Mouse (Mus musculus) MEL (cell line): ENCODE measurements around the gene Sipa1l3.

Experiments used
- CTCF ChIP-seq, 3 experiments: IDR thresholded peaks in 2 of 3; conservative IDR thresholded peaks in 1 of 3; 2 replicates each; pipeline ENCODE4 v1.5.1; 2011 to 2012; ENCODE audit warnings: low read length in 3 of 3, low read depth in 2 of 3, mild to moderate bottlenecking in 2 of 3, improper control_type of control experiment in 1 of 3, inconsistent platforms in 1 of 3, mixed read lengths in 1 of 3, moderate library complexity in 1 of 3; ENCODE audit not compliant: control insufficient read depth in 1 of 3, insufficient read depth in 1 of 3, poor library complexity in 1 of 3, severe bottlenecking in 1 of 3
- GATA1 ChIP-seq: IDR thresholded peaks from 2 replicates; pipeline ENCODE4 v1.6.1; 2011; ENCODE audit warnings: low read depth, low read length, improper control_type of control experiment
- MAX ChIP-seq: IDR thresholded peaks from 2 replicates; pipeline ENCODE4 v1.6.1; 2011; ENCODE audit warnings: low read length, improper control_type of control experiment
- MAZ ChIP-seq: IDR thresholded peaks from 2 replicates; pipeline ENCODE4 v1.6.1; 2012; ENCODE audit warnings: low read depth, mild to moderate bottlenecking, inconsistent platforms, low read length, improper control_type of control experiment
- MEF2A ChIP-seq: IDR thresholded peaks from 2 replicates; pipeline ENCODE4 v1.6.1; 2014; ENCODE audit warnings: low read depth, mild to moderate bottlenecking, inconsistent platforms, low read length, improper control_type of control experiment; ENCODE audit not compliant: poor library complexity, insufficient replicate concordance, severe bottlenecking; ENCODE audit errors: extremely low read depth
- NRF1 ChIP-seq: IDR thresholded peaks from 2 replicates; pipeline ENCODE4 v1.6.1; 2014; ENCODE audit warnings: low read depth, mild to moderate bottlenecking, inconsistent platforms, low read length, improper control_type of control experiment, moderate library complexity; ENCODE audit not compliant: poor library complexity, insufficient read depth, severe bottlenecking
- POLR2A ChIP-seq, 2 experiments: IDR thresholded peaks; 2 replicates each; pipeline ENCODE4 v1.6.1; 2011 to 2012; ENCODE audit warnings: low read length in 2 of 2, mild to moderate bottlenecking in 2 of 2, control low read depth in 1 of 2, improper control_type of control experiment in 1 of 2, low read depth in 1 of 2, moderate library complexity in 1 of 2; ENCODE audit not compliant: control insufficient read depth in 1 of 2, insufficient read depth in 1 of 2, poor library complexity in 1 of 2
- USF2 ChIP-seq, 2 experiments: IDR thresholded peaks; 2 replicates each; pipeline ENCODE4 v1.6.1; 2011 to 2012; ENCODE audit warnings: improper control_type of control experiment in 2 of 2, low read length in 2 of 2, borderline replicate concordance in 1 of 2, inconsistent platforms in 1 of 2, low read depth in 1 of 2, mild to moderate bottlenecking in 1 of 2; ENCODE audit not compliant: insufficient read depth in 1 of 2
- ZC3H11A ChIP-seq: IDR thresholded peaks from 2 replicates; pipeline ENCODE4 v1.6.1; 2012; ENCODE audit warnings: low read depth, mild to moderate bottlenecking, inconsistent platforms, low read length, improper control_type of control experiment
- ZMIZ1 ChIP-seq: IDR thresholded peaks from 2 replicates; pipeline ENCODE4 v1.6.1; 2012; ENCODE audit warnings: low read depth, mild to moderate bottlenecking, inconsistent platforms, low read length, improper control_type of control experiment, moderate library complexity

DNA sequence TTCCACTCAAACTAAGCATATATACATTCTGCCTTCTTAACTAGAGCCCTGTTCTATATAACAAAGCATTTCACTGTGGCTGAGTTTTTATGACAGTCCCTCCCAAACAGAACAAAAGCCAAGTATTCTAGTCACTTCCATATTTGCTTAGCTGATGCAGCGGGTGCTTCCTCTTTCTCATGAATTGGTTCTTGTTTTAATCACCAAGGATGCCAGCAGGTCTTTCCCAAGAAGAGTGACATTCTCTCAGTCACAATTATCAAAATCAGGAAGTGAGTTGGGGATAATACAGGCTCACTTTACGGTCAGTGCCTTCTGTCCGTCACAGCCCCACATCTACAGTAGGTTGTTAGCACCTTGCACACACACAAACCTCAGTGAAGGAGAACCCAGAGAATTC lies 26.6 kb downstream of the Sipa1l3 start:
- no peak for TF ChIP-seq POLR2A (IDR thresholded peaks at IDR 0.05; ENCODE audit: control insufficient read depth in 1 of 2, insufficient read depth in 1 of 2, low read depth in 1 of 2, low read length in 2 of 2, poor library complexity in 1 of 2)
- TF ChIP-seq CTCF (IDR thresholded peaks at IDR 0.05 in 2 of 3, conservative IDR thresholded peaks at IDR 0.05 in 1 of 3; ENCODE audit: control insufficient read depth in 1 of 3, insufficient read depth in 1 of 3, low read depth in 2 of 3, low read length in 3 of 3, poor library complexity in 1 of 3, severe bottlenecking in 1 of 3), result no peak
- no peak for TF ChIP-seq MEF2A
- TF ChIP-seq MAZ, result no peak
- TF ChIP-seq MAX, result no peak
- no peak for TF ChIP-seq ZMIZ1
- TF ChIP-seq NRF1, result no peak
- TF ChIP-seq USF2 (IDR thresholded peaks at IDR 0.05; ENCODE audit: borderline replicate concordance in 1 of 2, insufficient read depth in 1 of 2, low read depth in 1 of 2, low read length in 2 of 2), result no peak
- TF ChIP-seq ZC3H11A, result no peak
- no peak for TF ChIP-seq GATA1
